10 mouse cellular contexts compared by ENCODE assay signal in genomic region chr13:78207796-78208645, GRCm38 (mm10). TPM values are rescaled to one million over a fixed set of nuclear protein-coding genes. Genes with fewer than 3 reads are reported as not detected.
DNase-seq lines count a peak whose midpoint lies in the region; ATAC-seq and TF ChIP-seq lines count a peak whose summit lies in the region.
"Had no signal": no experiment of that assay in that cellular context is flagged by ENCODE, and none has a peak within 500 bp of the region (broad histone marks: within the 10 kb centered on the region; RNA-seq: fewer than 3 reads in every experiment).

No protein-coding gene starts in this region.

- DNase-seq in layer of hippocampus, adult 2 months (ENCODE audit: low spot score in 2 of 2): no peak
- no peak for DNase-seq in layer of hippocampus, adult 9-10 months (ENCODE audit: low spot score)
- peak; percentile 65 for DNase-seq in embryo, embryonic 9.5 days (ENCODE audit: extremely low spot score)
- DNase-seq in retina, embryonic 14.5 days (ENCODE audit: low spot score): peak; percentile 51
- no peak for DNase-seq in testis, postnatal 14 days (ENCODE audit: low spot score)
- DNase-seq in gastrocnemius, postnatal 4 days (ENCODE audit: low spot score in 2 of 2): no peak
- DNase-seq: kidney, adult 8-10 months had no signal

- peaks cover 75% of the 10 kb centered on the region for H3K4me1 ChIP-seq in hindbrain, embryonic 13.5 days (replicated peaks)

- 6% methylated on average over 12 of the region's 12 CpGs for WGBS in hindbrain, embryonic 13.5 days

- H3K4me3 ChIP-seq in layer of hippocampus, adult 2 months: peak overlapping the region; percentile 63
- H3K4me3 ChIP-seq in hindbrain, embryonic 13.5 days: no peak overlapping the region

- H3K9ac ChIP-seq in hindbrain, embryonic 13.5 days: peak overlapping the region; percentile 79
- H3K9ac ChIP-seq: liver, embryonic 14.5 days had no signal

- 0 out of 2 replicates have a peak, but pooled peaks cover 5% of the 10 kb centered on the region for H3K27me3 ChIP-seq in hindbrain, embryonic 13.5 days

- H3K27ac ChIP-seq in layer of hippocampus, adult 2 months: peak overlapping the region; percentile 100
- peak overlapping the region; percentile 84 for H3K27ac ChIP-seq in hindbrain, embryonic 13.5 days
- H3K27ac ChIP-seq: liver, embryonic 14.5 days had no signal

- TF ChIP-seq CTCF in layer of hippocampus, adult 2 months (conservative IDR thresholded peaks at IDR 0.05): no peak

- H3K9me3 ChIP-seq in hindbrain, embryonic 13.5 days: no peaks in the 10 kb centered on the region
- H3K9me3 ChIP-seq: G1E had no signal

- H3K36me3 ChIP-seq in hindbrain, embryonic 13.5 days: no peaks in the 10 kb centered on the region
- H3K36me3 ChIP-seq: G1E had no signal

- no peak for ATAC-seq in hindbrain, embryonic 13.5 days (ENCODE audit: low FRiP score)

- H3K4me2 ChIP-seq in hindbrain, embryonic 13.5 days: peak overlapping the region; percentile 92

RNA-seq across cellular contexts. Expression of gene Nr2f1, which starts 8.5 kb away (rescaled TPM):
- total RNA-seq in layer of hippocampus, adult 2 months (2021): 10 to 100 TPM; 89.4 to 98.1 TPM
- polyA plus RNA-seq in hindbrain, embryonic 13.5 days (2015; fragmentation: Nextera tagmentation; extraction: Ambion mirVana): 68.9 and 71.3 TPM in 2 replicates
- 1 to 10 TPM; 3.0 to 3.5 TPM for total RNA-seq in gastrocnemius, postnatal 4 days (2021)

Comparison
In these comparisons a context has a peak if more than half of its experiments do, and no peak if none do; other contexts are left out.
1. DNase-seq: peak in embryo, embryonic 9.5 days (single experiment) and retina, embryonic 14.5 days (single experiment); none in layer of hippocampus, adult 2 months (0 of 2), layer of hippocampus, adult 9-10 months (single experiment), testis, postnatal 14 days (single experiment) and gastrocnemius, postnatal 4 days (0 of 2).
2. RNA of gene Nr2f1, which starts 8.5 kb away (total RNA-seq): 89.4 to 98.1 TPM in layer of hippocampus, adult 2 months; 3.0 to 3.5 TPM in gastrocnemius, postnatal 4 days; every median in the first group is over 10 times any median in the second.